Mouse (Mus musculus) A20 (cell line): ENCODE measurements around the gene Mmd2.

Experiments used
- DNase-seq: peaks from one replicate; pipeline ENCODE4 v3.0.0-alpha.2; 2011; ENCODE audit warnings: low read depth, low spot score

Gene Mmd2

DNA sequence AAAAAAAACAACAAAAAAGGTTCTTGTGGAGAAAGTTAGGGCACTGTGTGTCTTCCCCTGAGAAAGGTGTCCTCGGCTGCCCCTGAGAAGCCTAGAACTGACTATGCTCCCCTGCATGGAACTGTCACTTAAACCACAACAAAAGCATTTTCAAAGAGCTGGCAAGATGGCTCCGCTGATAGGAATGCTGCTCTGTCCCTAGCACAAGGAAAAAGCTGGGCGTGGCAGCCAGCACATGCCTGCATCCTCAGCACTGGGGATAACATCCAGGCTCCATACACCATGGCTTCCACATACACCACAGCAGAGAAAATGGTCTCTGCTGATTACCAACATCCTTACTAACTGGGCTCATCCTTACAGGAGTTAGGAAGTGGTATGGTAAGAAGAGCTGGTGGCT lies 61.5 kb downstream of the Mmd2 start:
- no peak for DNase-seq

DNA sequence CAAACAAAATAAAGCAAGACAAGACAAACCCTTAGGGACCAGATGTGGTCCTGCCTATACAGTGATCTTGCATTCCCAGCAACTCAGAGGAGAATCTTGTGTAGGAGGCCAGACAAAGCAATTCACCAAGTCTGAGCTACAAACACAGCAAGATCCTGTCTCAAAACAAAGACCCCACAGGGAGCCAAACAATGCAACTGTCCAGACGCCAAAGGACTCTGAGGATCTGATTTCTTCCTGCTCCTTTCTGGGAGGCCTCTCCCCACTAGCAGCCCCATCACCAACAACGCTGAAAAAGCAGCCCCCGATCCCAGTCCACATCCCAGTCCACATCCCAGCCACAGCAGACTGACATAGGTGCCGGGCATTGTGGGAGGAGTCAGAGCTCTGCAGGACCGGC lies 62.3 kb downstream of the Mmd2 start:
- DNase-seq = no peak

DNA sequence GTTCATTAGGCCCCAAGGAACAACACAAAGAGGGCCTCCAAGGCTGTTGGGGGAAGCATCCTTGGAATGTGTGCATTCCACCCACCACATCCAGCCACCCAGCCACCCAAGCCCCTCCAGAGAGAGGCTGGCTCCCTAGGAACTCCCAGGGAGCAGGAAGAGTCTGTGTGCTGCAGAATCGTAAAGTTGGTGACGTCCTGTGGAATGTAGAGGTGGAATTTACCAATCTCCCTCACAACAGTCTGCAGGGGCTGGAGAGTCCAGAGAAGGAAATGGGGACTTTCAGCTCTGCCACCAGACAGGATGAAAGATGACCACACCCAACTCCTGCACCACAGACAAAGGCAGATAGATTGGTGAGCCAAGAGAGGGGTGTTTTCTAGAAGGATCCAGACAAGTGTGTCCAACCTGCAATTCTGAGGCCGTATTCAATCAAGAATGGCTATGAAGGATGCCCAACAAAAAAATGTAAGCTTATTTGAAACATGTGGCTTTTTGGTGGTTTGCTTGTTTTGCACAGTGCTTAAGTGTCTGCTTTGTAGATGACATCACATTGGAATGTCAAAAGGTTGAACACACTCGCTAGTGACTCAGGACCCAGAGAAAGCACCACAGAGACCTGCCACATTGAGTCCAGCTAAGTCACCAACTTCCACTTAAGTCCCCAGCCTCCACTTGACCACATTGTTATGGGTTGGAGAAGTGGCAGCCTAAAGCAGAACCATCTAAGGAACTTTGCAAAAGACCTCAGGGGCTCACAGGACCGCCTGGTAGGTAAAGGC lies 63.4 kb downstream of the Mmd2 start:
- no peak for DNase-seq

DNA sequence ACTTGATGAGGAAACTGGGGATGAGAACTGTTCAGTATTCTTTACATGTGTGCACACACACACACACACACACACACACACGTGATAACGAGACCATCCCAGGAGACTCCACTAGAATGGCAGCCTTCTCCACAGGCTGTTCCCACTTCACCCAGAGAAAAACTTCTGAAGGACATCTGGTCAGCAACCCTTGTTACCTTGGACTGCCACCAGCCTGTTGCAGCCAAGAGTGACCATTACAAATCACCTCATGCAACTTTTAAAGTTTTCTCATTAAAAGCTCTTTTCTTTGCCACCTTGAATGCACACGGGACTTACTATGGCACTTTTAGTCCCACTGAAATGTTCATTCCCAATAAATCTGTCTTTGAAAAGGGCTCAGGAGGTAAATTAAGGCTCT lies 71.3 kb downstream of the Mmd2 start:
- no peak for DNase-seq

DNA sequence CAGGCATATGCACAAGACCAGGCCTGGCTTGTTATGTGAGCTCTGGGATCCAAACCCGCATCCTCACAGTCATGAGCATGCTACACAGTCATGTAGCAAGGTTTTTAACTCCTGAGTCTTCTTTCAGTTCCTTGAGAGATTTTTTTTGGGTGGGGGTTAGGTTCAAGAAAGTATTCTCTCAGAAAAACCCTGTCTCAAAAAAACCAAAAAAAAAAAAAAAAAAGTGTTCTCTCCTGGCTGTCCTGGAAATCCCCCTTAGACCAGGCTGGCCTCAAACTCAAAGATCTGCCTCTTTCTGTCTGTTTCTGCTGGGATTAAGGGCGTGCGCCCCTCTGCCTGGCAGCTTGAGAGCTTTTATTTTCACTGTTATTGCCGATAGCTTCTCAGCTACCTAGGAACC lies 73.2 kb downstream of the Mmd2 start:
- no peak for DNase-seq

DNA sequence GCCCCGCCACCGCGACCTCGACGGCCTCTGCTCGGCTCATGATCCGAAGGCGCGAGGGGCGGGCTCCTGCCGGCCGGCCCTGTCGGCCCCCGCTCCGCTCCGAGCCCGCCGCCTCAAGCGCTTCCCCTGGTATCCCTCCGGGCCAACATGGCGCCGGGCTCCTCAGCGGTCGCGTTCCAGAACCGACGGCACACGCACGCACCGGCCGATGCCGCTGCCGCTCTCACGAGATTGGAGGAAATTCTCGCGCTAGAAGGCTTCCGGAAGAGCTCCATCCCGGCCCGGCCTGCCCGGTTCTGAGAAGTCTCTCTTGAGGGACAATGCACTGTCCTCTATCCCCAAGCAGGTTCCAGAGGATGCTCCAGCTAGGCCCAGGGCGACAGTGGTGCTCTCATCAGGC lies 78.7 kb downstream of the Mmd2 start, which contains the start of gene Papolb:
Gene Papolb (minus strand): TSS at position 162 of the 400 bp plus-strand sequence.
- DNase-seq = no peak

DNA sequence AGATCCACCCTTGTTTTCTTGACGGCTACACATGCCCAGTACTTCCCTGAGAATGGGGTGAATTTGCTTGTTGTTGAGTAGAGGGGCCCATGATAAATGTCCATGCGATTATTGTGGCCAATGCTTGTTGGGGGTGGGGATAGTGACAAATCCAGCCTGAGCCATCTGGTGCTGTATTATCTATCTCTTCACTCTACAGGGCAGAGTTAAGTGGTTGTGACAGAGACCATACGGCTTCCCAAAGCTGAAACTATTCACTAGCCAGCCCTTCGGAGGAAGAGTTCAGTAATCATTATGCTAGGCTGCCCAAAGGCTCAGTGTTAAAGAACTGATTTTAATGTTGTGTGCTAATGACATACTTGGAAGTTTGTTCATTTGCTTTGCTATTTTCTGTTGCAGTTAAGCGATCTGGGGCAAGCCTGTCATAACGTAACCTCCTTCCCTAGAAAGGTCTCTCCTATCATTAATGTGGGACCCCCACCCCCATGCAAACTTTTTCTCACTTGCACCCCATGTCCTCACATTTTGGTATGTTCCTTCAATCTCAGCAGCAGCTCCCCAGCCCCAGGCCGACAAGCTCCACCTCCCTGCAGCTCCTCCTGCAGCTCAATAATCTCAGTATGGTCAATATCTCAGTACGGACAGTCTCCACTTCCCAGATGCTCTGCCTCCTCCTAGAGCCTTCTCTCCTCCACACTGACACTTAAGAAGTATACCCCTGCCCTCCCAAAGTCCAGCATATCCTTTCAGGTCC lies 83.7 kb downstream of the Mmd2 start:
- DNase-seq = no peak

DNA sequence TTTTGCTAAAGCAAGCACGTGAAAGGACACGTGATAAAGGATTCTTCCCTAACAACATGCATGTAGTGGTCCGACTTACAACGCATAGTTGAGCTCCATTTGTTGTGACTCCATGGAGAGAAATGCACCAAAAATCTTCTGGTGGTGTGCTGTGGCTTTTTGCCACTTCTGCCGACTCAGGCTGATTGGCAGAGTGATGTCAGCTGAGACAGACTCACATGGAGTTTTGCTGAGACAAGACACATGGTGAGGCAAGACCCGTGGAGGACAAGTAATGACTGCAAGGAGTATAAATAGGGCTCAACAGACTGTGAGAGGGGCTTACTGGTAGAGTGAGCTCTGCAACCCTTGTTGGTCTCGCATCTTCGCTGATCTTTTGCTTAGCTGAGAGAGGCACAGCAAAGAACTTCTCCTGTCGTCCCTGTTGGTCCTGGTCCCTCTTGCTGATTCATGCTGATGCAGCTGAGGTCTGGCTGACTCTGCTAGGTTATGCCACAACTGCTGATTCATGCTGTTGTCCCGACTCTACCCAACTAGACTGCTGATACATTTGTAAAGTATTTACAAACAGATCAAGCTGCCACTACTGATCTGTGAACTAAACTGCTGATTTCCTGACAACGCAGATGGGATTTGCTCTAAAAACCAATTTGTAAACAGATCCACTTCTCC lies 87.3 kb downstream of the Mmd2 start:
- DNase-seq = no peak

DNA sequence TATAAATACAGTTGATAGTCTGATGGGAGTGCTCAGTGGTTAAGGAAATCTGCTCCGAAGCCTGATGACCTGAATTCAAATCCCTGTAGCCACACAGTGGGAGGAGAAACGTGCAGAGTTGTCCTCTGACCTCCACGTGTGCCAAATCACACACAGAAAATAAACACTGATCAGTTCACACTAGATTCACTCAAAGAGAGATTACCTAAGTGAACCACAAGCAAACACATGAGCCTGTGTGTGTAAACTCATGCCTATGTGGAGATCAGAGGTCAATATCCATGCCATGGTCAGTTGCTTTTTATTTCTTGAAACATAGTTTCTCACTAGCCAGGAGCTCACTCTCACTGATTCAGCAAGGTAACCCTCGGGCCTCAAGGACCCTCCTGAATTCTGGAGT lies 88.2 kb downstream of the Mmd2 start:
- no peak for DNase-seq

DNA sequence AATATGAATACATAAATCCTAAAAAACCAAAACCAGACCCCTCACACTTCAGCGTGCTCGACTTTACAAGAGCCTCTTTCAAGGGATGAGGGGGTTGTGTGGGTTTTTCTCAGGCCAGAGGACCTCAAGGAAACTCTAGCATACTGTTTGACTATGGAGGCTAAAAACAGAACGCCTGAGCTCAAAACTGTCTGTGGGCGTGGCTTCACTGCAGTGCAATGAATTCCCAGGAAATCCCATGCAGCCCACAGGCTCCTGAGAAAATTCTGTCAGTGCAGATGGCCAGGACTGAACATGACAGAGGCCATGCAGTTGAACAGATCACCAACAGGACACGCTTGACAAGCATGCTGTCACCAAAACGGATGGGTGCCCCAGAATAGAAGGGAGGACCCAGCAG lies 89.6 kb downstream of the Mmd2 start:
- DNase-seq = no peak
